Mouse (Mus musculus) midbrain, embryonic 12.5 days (tissue): ENCODE results near the gene Slc16a7. TPM values are rescaled to one million over a fixed set of nuclear protein-coding genes. Genes with fewer than 3 reads are reported as not detected.

ENCODE experiments used
- ATAC-seq: fragments of 200-750 bp; cut with Nextera tagmentation; 2 replicates; pipeline ENCODE4 v1.8.0; 2017; ENCODE audit warnings: low read depth, moderate TSS enrichment, moderate library complexity; ENCODE audit not compliant: low FRiP score
- H3K27ac ChIP-seq: fragments of 300-500 bp; sonication (generic); replicated peaks from 2 replicates; pipeline ENCODE4 v1.5.1; 2016; ENCODE audit warnings: mild to moderate bottlenecking
- H3K27me3 ChIP-seq: fragments of 300-500 bp; sonication (generic); 2 replicates; pipeline ENCODE4 v1.6.1; 2016; ENCODE audit warnings: mild to moderate bottlenecking
- H3K36me3 ChIP-seq: fragments of 300-500 bp; sonication (generic); 2 replicates; pipeline ENCODE4 v1.6.1; 2016
- H3K4me1 ChIP-seq: fragments of 300-500 bp; sonication (generic); 2 replicates; pipeline ENCODE4 v1.6.1; 2016
- H3K4me2 ChIP-seq: fragments of 300-500 bp; sonication (generic); replicated peaks from 2 replicates; pipeline ENCODE4 v1.6.1; 2016; ENCODE audit warnings: mild to moderate bottlenecking, moderate library complexity
- H3K4me3 ChIP-seq: fragments of 300-500 bp; sonication (generic); 2 replicates; pipeline ENCODE4 v1.5.1; 2016; ENCODE audit warnings: mild to moderate bottlenecking
- H3K9ac ChIP-seq: fragments of 300-500 bp; sonication (generic); replicated peaks from 2 replicates; pipeline ENCODE4 v1.6.1; 2016; ENCODE audit warnings: mild to moderate bottlenecking, moderate library complexity
- H3K9me3 ChIP-seq: fragments of 300-500 bp; sonication (generic); 2 replicates; pipeline ENCODE4 v1.6.1; 2016; ENCODE audit warnings: mild to moderate bottlenecking
- WGBS: fragments of 180-500 bp; shearing (Covaris S2); methylation state at CpG from one replicate; pipeline ENCODE4 v1.1.7; 2016; 5-methylcytosine and 5-hydroxymethylcytosine counted together
- polyA plus RNA-seq: library from polyadenylated mRNA; unstranded; fragments of >200 nt; fragmentation: Nextera tagmentation; extraction: Ambion mirVana; gene quantifications from 2 replicates; pipeline ENCODE4 v1.2.1, GENCODE M21; 2016

Gene Slc16a7
- polyA plus RNA-seq, 1 experiment from 2014 or later: 4.5 TPM

- Histone ChIP-seq H3K27ac (no peak overlapping the region), H3K9ac (no peak overlapping the region), H3K4me3 (no peak overlapping the region), H3K4me2 (no peak overlapping the region), H3K27me3 (no peaks in the 10 kb centered on the region), H3K4me1 (no peaks in the 10 kb centered on the region), H3K9me3 (no peaks in the 10 kb centered on the region), H3K36me3 (no peaks in the 10 kb centered on the region)
- no peak for ATAC-seq
- 86% methylated on average over 6 of the region's 6 CpGs for WGBS
Measured at GRCm38 (mm10) chr10:125317317-125317716, 71.9 kb downstream of the Slc16a7 start.

- no peaks in the 10 kb centered on the region for H3K27me3 ChIP-seq
Measured at GRCm38 (mm10) chr10:125310855-125311254, 78.4 kb downstream of the Slc16a7 start.

GRCm38 (mm10) chr10:125298036-125298435 is 91.2 kb downstream of the Slc16a7 start:
- Histone ChIP-seq H3K9me3 (no peaks in the 10 kb centered on the region), H3K9ac (no peak overlapping the region), H3K27me3 (no peaks in the 10 kb centered on the region), H3K36me3 (no peaks in the 10 kb centered on the region), H3K27ac (no peak overlapping the region), H3K4me1 (no peaks in the 10 kb centered on the region), H3K4me3 (no peak overlapping the region), H3K4me2 (no peak overlapping the region)
- 73% methylated on average over 6 of the region's 6 CpGs for WGBS
- ATAC-seq: no peak

More at GRCm38 (mm10) chr10:125310855-125311254, 78.4 kb downstream of the Slc16a7 start:
- Histone ChIP-seq H3K9ac (no peak overlapping the region), H3K4me2 (no peak overlapping the region), H3K9me3 (no peaks in the 10 kb centered on the region), H3K36me3 (no peaks in the 10 kb centered on the region), H3K27ac (no peak overlapping the region), H3K4me1 (no peaks in the 10 kb centered on the region), H3K4me3 (no peak overlapping the region)
- WGBS: 97% methylated on average over 2 of the region's 2 CpGs
- no peak for ATAC-seq

DNA sequence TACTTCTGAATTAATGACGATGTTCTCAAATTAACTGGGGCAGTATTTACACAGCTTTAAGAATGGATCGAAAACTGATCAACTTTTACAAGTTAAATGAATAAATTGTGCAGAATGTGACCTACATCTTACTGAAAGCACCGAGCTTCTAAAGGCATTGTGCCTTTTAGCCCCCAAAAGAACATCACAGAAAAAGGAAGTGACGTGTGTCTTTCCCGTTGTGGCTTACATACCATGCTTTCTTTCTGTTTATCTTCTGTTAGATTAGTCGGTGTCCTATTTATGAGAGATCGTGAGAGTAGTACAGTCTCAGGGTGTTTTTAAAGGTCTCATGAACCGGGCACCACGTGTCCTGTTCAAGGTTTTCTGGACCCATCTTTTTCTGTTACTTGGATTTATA is 98.9 kb downstream of the Slc16a7 start:
- ATAC-seq: no peak
- H3K4me3 ChIP-seq: no peak overlapping the region
- H3K36me3 ChIP-seq: no peaks in the 10 kb centered on the region
- no peak overlapping the region for H3K27ac ChIP-seq
- no peaks in the 10 kb centered on the region for H3K4me1 ChIP-seq
- H3K9me3 ChIP-seq: no peaks in the 10 kb centered on the region
- 83% methylated on average over 9 of the region's 9 CpGs for WGBS
- H3K4me2 ChIP-seq: no peak overlapping the region
- H3K27me3 ChIP-seq: no peaks in the 10 kb centered on the region
- H3K9ac ChIP-seq: no peak overlapping the region

DNA sequence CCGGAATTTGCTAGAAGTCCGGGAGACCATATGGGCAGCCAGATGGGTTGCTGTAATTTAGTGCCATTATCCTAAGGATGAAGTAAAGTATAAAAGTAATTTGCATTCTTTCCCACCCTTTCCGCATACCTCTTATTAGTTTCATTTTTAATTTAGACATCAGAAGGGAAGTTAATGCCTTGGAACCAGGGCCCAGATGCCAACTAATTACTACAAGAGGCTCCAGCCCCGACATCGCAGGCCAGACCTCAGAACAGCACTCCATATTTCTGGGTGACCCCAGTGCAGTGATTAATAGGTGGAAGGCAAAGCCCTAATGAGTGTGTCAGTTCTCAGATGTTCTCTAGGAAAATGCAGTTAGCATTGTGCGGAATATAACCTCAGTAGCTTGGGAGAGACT is 100.7 kb downstream of the Slc16a7 start:
- no peak overlapping the region for H3K4me3 ChIP-seq
- 78% methylated on average over 6 of the region's 6 CpGs for WGBS
- no peaks in the 10 kb centered on the region for H3K9me3 ChIP-seq
- no peak overlapping the region for H3K4me2 ChIP-seq
- no peaks in the 10 kb centered on the region for H3K4me1 ChIP-seq
- no peak overlapping the region for H3K9ac ChIP-seq
- H3K27me3 ChIP-seq: no peaks in the 10 kb centered on the region
- ATAC-seq: peak; percentile 57
- no peaks in the 10 kb centered on the region for H3K36me3 ChIP-seq
- H3K27ac ChIP-seq: no peak overlapping the region

DNA sequence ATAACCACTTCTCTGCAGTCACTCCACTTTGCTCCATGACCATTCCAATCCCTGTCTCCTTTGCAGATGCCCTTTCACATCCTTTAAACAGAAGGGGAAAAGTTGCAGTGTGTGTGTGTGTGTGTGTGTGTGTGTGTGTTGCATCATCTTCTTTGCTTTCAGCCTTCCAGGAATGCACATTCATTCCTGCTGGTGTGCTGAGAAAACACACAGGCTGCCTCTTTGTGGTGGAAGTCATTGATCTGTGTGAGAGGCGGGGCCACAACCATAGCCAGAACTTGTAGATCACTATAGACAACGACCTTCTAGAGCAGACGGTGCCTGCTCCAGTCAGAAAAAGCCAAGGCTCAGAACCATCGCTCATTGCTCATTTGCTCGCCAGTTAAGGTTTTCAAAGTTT is 103.9 kb downstream of the Slc16a7 start:
- no peak overlapping the region for H3K4me3 ChIP-seq
- no peaks in the 10 kb centered on the region for H3K9me3 ChIP-seq
- no peaks in the 10 kb centered on the region for H3K36me3 ChIP-seq
- no peaks in the 10 kb centered on the region for H3K27me3 ChIP-seq
- WGBS: 76% methylated on average over 5 of the region's 5 CpGs
- ATAC-seq: no peak
- H3K4me1 ChIP-seq: no peaks in the 10 kb centered on the region
- H3K9ac ChIP-seq: no peak overlapping the region
- no peak overlapping the region for H3K4me2 ChIP-seq
- H3K27ac ChIP-seq: no peak overlapping the region

DNA sequence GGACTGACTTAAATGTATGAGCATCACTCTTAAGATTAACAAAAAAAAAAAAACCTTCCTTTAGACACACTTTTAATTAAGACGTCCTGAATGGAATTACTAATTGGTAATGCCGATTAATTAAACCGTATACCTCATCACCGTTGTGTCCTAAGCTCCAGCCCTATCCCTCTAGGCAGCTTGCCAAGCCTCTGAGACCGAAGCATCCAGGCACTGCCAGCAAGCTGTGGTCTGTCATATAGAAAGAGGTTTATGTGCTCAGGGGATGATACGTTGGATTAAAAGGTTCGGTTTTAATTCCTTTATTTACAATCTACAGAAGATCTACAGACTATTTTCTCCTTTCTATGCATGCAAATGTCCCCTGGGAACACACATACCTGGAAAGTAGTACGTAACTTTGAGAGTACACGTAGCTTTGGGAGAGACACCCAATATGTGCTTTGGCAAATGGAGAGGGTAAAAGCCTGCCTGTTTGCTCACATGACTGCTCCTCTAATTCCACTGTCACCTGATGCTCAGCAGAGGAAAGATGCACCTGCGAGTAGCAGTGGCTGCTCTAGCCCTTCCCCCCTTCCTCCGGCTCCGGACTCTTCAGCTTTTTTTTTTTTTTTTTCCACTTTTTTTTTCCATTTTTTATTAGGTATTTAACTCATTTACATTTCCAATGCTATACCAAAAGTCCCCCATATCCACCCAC is 114.0 kb downstream of the Slc16a7 start:
- ATAC-seq: peak; percentile 83
- Histone ChIP-seq H3K4me1 (peaks cover 3% of the 10 kb centered on the region; the same call in 1 of the 2 replicates), H3K4me3 (no peak overlapping the region), H3K27ac (no peak overlapping the region), H3K9me3 (no peaks in the 10 kb centered on the region), H3K27me3 (no peaks in the 10 kb centered on the region), H3K9ac (no peak overlapping the region), H3K4me2 (no peak overlapping the region), H3K36me3 (no peaks in the 10 kb centered on the region)
- 81% methylated on average over 12 of the region's 12 CpGs for WGBS

DNA sequence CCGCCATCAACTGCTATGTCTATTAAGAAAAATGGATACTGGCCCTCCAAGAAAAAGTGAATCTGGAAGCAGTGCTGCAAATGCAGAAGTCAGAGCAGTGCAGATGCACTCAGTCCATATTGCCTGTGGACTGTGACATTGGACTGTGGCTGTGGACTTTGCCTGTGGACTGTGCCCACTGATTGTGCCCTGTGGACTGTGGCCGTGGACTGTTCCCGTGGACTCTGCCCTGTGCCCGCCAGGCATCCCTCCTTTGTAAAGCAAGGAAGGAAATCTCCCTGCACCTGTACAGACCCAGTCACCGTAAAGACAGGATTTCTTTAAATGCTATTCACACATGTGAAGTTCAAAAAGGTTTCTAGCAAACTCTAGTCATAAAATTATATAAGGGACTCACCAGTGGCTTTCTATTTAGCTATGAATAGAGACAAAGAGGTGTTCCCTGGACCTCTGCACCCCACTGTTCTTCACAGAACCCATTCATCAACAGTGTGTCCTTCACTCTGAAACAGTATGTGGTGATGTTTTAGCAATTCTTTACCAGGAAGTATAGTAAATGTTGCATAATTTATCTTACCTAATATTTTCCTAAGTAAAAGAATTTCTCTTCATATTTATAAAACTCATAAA is 114.6 kb downstream of the Slc16a7 start:
- Histone ChIP-seq H3K9ac (no peak overlapping the region), H3K36me3 (no peaks in the 10 kb centered on the region), H3K27ac (no peak overlapping the region), H3K4me1 (peaks cover 3% of the 10 kb centered on the region; the same call in 1 of the 2 replicates), H3K27me3 (no peaks in the 10 kb centered on the region), H3K4me2 (no peak overlapping the region), H3K4me3 (no peak overlapping the region), H3K9me3 (no peaks in the 10 kb centered on the region)
- 89% methylated on average over 5 of the region's 5 CpGs for WGBS
- ATAC-seq: peak; percentile 44; the same call in 1 of the 2 replicates

- ATAC-seq: no peak
- Histone ChIP-seq H3K9me3 (no peaks in the 10 kb centered on the region), H3K9ac (no peak overlapping the region), H3K4me1 (peaks cover 3% of the 10 kb centered on the region; the same call in 1 of the 2 replicates), H3K4me2 (no peak overlapping the region), H3K27me3 (no peaks in the 10 kb centered on the region), H3K27ac (no peak overlapping the region), H3K36me3 (no peaks in the 10 kb centered on the region), H3K4me3 (no peak overlapping the region)
- WGBS: 61% methylated on average over 7 of the region's 7 CpGs
Measured at GRCm38 (mm10) chr10:125273759-125274158, 115.5 kb downstream of the Slc16a7 start.

DNA sequence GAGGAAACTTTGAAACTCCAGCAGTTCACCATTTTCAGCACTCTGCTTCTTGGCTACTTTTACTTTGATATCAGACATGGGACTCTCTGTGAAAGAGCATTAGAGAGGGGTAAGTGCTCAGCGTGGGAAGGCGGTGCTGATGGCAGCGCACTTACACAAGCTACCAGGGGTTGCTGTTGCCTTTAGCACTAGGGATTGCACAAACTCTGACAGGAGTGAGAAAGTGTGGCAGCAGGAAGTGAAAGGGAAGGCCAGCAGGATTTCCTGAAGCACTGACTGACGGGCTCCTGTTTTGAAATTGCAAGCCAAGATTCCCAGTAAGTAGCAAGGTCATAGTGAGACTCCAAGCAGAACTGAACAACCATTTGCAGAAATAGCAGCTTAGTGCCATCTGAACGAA is 117.8 kb downstream of the Slc16a7 start:
- H3K27me3 ChIP-seq: no peaks in the 10 kb centered on the region
- 84% methylated on average over 5 of the region's 5 CpGs for WGBS
- H3K9me3 ChIP-seq: no peaks in the 10 kb centered on the region
- no peaks in the 10 kb centered on the region for H3K36me3 ChIP-seq
- H3K27ac ChIP-seq: no peak overlapping the region
- H3K9ac ChIP-seq: no peak overlapping the region
- ATAC-seq: no peak
- no peak overlapping the region for H3K4me2 ChIP-seq
- peaks cover 3% of the 10 kb centered on the region; the same call in 1 of the 2 replicates for H3K4me1 ChIP-seq
- H3K4me3 ChIP-seq: no peak overlapping the region

DNA sequence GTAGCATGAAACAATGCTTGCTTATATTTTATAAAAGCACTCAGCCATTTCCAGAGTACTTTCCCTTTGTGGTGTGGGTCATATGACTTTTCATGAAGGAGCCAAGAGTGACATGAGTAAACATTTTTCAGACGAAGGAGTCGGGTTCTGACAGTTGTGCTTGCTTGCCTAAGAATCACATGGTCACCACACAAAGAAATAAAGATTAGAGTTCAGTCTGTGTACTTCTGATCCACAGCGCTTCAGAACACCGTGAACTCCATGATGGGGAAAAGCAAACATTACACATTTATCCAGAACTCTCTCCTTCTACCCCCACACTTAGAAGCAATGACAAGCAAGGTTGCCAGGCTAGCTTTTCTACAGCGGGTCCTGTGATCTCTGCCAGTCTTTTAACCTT is 119.0 kb downstream of the Slc16a7 start:
- peaks cover 3% of the 10 kb centered on the region; the same call in 1 of the 2 replicates for H3K4me1 ChIP-seq
- no peak overlapping the region for H3K4me3 ChIP-seq
- H3K27ac ChIP-seq: no peak overlapping the region
- H3K9ac ChIP-seq: no peak overlapping the region
- no peaks in the 10 kb centered on the region for H3K36me3 ChIP-seq
- no peaks in the 10 kb centered on the region for H3K9me3 ChIP-seq
- no peak for ATAC-seq
- no peak overlapping the region for H3K4me2 ChIP-seq
- H3K27me3 ChIP-seq: no peaks in the 10 kb centered on the region
- 76% methylated on average over 5 of the region's 5 CpGs for WGBS

GRCm38 (mm10) chr10:125266322-125266721 is 122.9 kb downstream of the Slc16a7 start:
- H3K4me2 ChIP-seq: no peak overlapping the region
- no peak overlapping the region for H3K9ac ChIP-seq
- WGBS: 85% methylated on average over 4 of the region's 4 CpGs
- no peaks in the 10 kb centered on the region for H3K4me1 ChIP-seq
- no peak overlapping the region for H3K4me3 ChIP-seq
- no peaks in the 10 kb centered on the region for H3K36me3 ChIP-seq
- H3K9me3 ChIP-seq: no peaks in the 10 kb centered on the region
- no peak for ATAC-seq
- no peak overlapping the region for H3K27ac ChIP-seq
- no peaks in the 10 kb centered on the region for H3K27me3 ChIP-seq
